Mouse (Mus musculus): ENCODE measurements around the gene Gramd1b. TPM values are rescaled to one million over a fixed set of nuclear protein-coding genes. Genes with fewer than 3 reads are reported as not detected.

Gramd1b gene
- polyA plus RNA-seq, 1 experiment from 2014 or later, result 2.7 TPM

- no peak for DNase-seq (ENCODE audit: low spot score)
- Histone ChIP-seq H3K36me3 (no peaks in the 10 kb centered on the region), H3K27ac (peak overlapping the region; percentile 36; the same call in 1 of the 2 replicates), H3K9me3 (replicated peaks) (no peaks in the 10 kb centered on the region), H3K4me3 (peak overlapping the region; percentile 31), H3K27me3 (ENCODE audit: low read depth, poor library complexity, severe bottlenecking) (no peaks in the 10 kb centered on the region), H3K4me1 (peaks cover 13% of the 10 kb centered on the region)
- WGBS, result 35% methylated on average over 2 of the region's 2 CpGs
Observed at GRCm38 (mm10) chr9:40397036-40397435, 134.1 kb downstream of the Gramd1b start.

GRCm38 (mm10) chr9:40396171-40396570 lies 135.0 kb downstream of the Gramd1b start:
- WGBS, result 88% methylated on average over 2 of the region's 2 CpGs
- Histone ChIP-seq H3K9me3 (replicated peaks) (no peaks in the 10 kb centered on the region), H3K27me3 (ENCODE audit: low read depth, poor library complexity, severe bottlenecking) (peaks cover 4% of the 10 kb centered on the region; the same call in 1 of the 2 replicates), H3K4me3 (no peak overlapping the region), H3K36me3 (no peaks in the 10 kb centered on the region), H3K27ac (no peak overlapping the region), H3K4me1 (peaks cover 21% of the 10 kb centered on the region)
- DNase-seq (ENCODE audit: low spot score), result no peak

GRCm38 (mm10) chr9:40391852-40392695 lies 139.1 kb downstream of the Gramd1b start:
- H3K4me3 ChIP-seq, result peak overlapping the region; percentile 38
- H3K27ac ChIP-seq, result peak overlapping the region; percentile 71; the same call in 1 of the 2 replicates
- no peaks in the 10 kb centered on the region for H3K9me3 ChIP-seq (replicated peaks)
- DNase-seq (ENCODE audit: low spot score), result peak; percentile 67
- H3K4me1 ChIP-seq, result peaks cover 23% of the 10 kb centered on the region
- 17% methylated on average over 20 of the region's 20 CpGs for WGBS
- H3K27me3 ChIP-seq (ENCODE audit: low read depth, poor library complexity, severe bottlenecking), result peaks cover 4% of the 10 kb centered on the region; the same call in 1 of the 2 replicates
- no peaks in the 10 kb centered on the region for H3K36me3 ChIP-seq

- Histone ChIP-seq H3K27me3 (ENCODE audit: low read depth, poor library complexity, severe bottlenecking) (peaks cover 4% of the 10 kb centered on the region; the same call in 1 of the 2 replicates), H3K27ac (peak overlapping the region; percentile 1; the same call in 1 of the 2 replicates), H3K4me1 (peaks cover 21% of the 10 kb centered on the region), H3K36me3 (no peaks in the 10 kb centered on the region), H3K9me3 (replicated peaks) (no peaks in the 10 kb centered on the region), H3K4me3 (peak overlapping the region; percentile 38; the same call in 1 of the 2 replicates)
- 64% methylated on average over 17 of the region's 17 CpGs for WGBS
- no peak for DNase-seq (ENCODE audit: low spot score)
Observed at GRCm38 (mm10) chr9:40391359-40391758, 139.8 kb downstream of the Gramd1b start.

GRCm38 (mm10) chr9:40390904-40391303 lies 140.3 kb downstream of the Gramd1b start:
- WGBS, result 38% methylated on average over 8 of the region's 8 CpGs
- no peak for DNase-seq (ENCODE audit: low spot score)
- H3K36me3 ChIP-seq, result no peaks in the 10 kb centered on the region
- peaks cover 21% of the 10 kb centered on the region for H3K4me1 ChIP-seq
- peaks cover 4% of the 10 kb centered on the region; the same call in 1 of the 2 replicates for H3K27me3 ChIP-seq (ENCODE audit: low read depth, poor library complexity, severe bottlenecking)
- no peak overlapping the region; the same call in 1 of the 2 replicates for H3K27ac ChIP-seq
- H3K9me3 ChIP-seq (replicated peaks), result no peaks in the 10 kb centered on the region
- H3K4me3 ChIP-seq, result no peak overlapping the region

GRCm38 (mm10) chr9:40390396-40390760 lies 140.8 kb downstream of the Gramd1b start:
- 90% methylated on average over 8 of the region's 8 CpGs for WGBS

GRCm38 (mm10) chr9:40389669-40390395 lies 141.4 kb downstream of the Gramd1b start:
- Histone ChIP-seq H3K27me3 (ENCODE audit: low read depth, poor library complexity, severe bottlenecking) (peaks cover 4% of the 10 kb centered on the region; the same call in 1 of the 2 replicates), H3K36me3 (no peaks in the 10 kb centered on the region), H3K9me3 (replicated peaks) (no peaks in the 10 kb centered on the region), H3K4me3 (no peak overlapping the region), H3K27ac (no peak overlapping the region), H3K4me1 (peaks cover 21% of the 10 kb centered on the region)
- 88% methylated on average over 8 of the region's 8 CpGs for WGBS
- no peak for DNase-seq (ENCODE audit: low spot score)

More at GRCm38 (mm10) chr9:40390396-40390760, 140.8 kb downstream of the Gramd1b start:
- H3K27ac ChIP-seq, result no peak overlapping the region
- H3K4me1 ChIP-seq, result peaks cover 21% of the 10 kb centered on the region
- DNase-seq (ENCODE audit: low spot score), result no peak
- no peaks in the 10 kb centered on the region for H3K36me3 ChIP-seq
- no peak overlapping the region for H3K4me3 ChIP-seq
- H3K27me3 ChIP-seq (ENCODE audit: low read depth, poor library complexity, severe bottlenecking), result peaks cover 4% of the 10 kb centered on the region; the same call in 1 of the 2 replicates
- H3K9me3 ChIP-seq (replicated peaks), result no peaks in the 10 kb centered on the region

GRCm38 (mm10) chr9:40389175-40389574 lies 142.0 kb downstream of the Gramd1b start:
- no peak for DNase-seq (ENCODE audit: low spot score)
- 81% methylated on average over 6 of the region's 6 CpGs for WGBS

GRCm38 (mm10) chr9:40384781-40385180 lies 146.4 kb downstream of the Gramd1b start:
- no peak overlapping the region for H3K4me3 ChIP-seq
- no peak for DNase-seq (ENCODE audit: low spot score)
- 89% methylated on average over 5 of the region's 5 CpGs for WGBS
- peaks cover 9% of the 10 kb centered on the region for H3K4me1 ChIP-seq
- no peaks in the 10 kb centered on the region; the same call in 1 of the 2 replicates for H3K27me3 ChIP-seq (ENCODE audit: low read depth, poor library complexity, severe bottlenecking)
- H3K9me3 ChIP-seq (replicated peaks), result no peaks in the 10 kb centered on the region
- no peaks in the 10 kb centered on the region for H3K36me3 ChIP-seq
- H3K27ac ChIP-seq, result no peak overlapping the region

More at GRCm38 (mm10) chr9:40389175-40389574, 142.0 kb downstream of the Gramd1b start:
- Histone ChIP-seq H3K4me3 (no peak overlapping the region), H3K9me3 (replicated peaks) (no peaks in the 10 kb centered on the region), H3K4me1 (peaks cover 21% of the 10 kb centered on the region), H3K27me3 (ENCODE audit: low read depth, poor library complexity, severe bottlenecking) (peaks cover 4% of the 10 kb centered on the region; the same call in 1 of the 2 replicates), H3K36me3 (no peaks in the 10 kb centered on the region), H3K27ac (no peak overlapping the region)

- no peaks in the 10 kb centered on the region; the same call in 1 of the 2 replicates for H3K27me3 ChIP-seq (ENCODE audit: low read depth, poor library complexity, severe bottlenecking)
- H3K27ac ChIP-seq, result no peak overlapping the region
- DNase-seq (ENCODE audit: low spot score), result no peak
- H3K36me3 ChIP-seq, result no peaks in the 10 kb centered on the region
- H3K9me3 ChIP-seq (replicated peaks), result no peaks in the 10 kb centered on the region
- 92% methylated on average over 3 of the region's 3 CpGs for WGBS
- no peak overlapping the region for H3K4me3 ChIP-seq
- H3K4me1 ChIP-seq, result peaks cover 9% of the 10 kb centered on the region
Observed at GRCm38 (mm10) chr9:40382508-40382907, 148.7 kb downstream of the Gramd1b start.

GRCm38 (mm10) chr9:40381416-40382411 lies 149.5 kb downstream of the Gramd1b start:
- peaks cover 12% of the 10 kb centered on the region for H3K4me1 ChIP-seq
- DNase-seq (ENCODE audit: low spot score), result no peak
- no peak overlapping the region for H3K4me3 ChIP-seq
- no peaks in the 10 kb centered on the region for H3K36me3 ChIP-seq
- H3K27ac ChIP-seq, result no peak overlapping the region
- H3K27me3 ChIP-seq (ENCODE audit: low read depth, poor library complexity, severe bottlenecking), result no peaks in the 10 kb centered on the region; the same call in 1 of the 2 replicates
- H3K9me3 ChIP-seq (replicated peaks), result no peaks in the 10 kb centered on the region
- WGBS, result 11% methylated on average over 15 of the region's 15 CpGs

All from limb, embryonic 10.5 days (tissue).